Mouse (Mus musculus): ENCODE results near the gene Hdac7.

DNA sequence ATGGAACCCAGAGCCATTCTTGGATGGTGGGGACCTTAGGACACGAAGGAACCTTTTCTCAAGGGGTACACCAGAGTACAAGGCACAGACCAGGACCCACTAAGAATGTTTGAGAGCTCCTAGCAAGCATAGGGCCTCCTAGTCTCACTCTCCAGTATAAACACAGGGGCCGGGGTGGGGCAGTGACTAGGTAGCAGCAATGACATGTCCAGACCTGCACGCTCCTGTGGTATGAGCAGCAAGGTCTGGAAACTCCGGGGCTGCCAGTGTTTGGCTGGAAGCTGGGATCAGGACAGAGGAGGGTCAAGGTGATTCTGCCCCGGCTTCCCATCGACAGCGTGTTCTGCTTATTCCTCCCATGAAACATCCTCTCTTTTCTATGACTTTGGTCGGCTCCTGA is 31.5 kb upstream of the Hdac7 start:
- TF ChIP-seq CTCF (IDR thresholded peaks at IDR 0.05; ENCODE audit: borderline replicate concordance, control insufficient read depth, extremely low read depth, insufficient read depth, low read length, poor library complexity) (no peak), POLR2A (IDR thresholded peaks at IDR 0.05; ENCODE audit: control insufficient read depth, extremely low read depth, insufficient read depth, low read length, poor library complexity) (no peak)
